10 mouse cellular contexts compared by ENCODE assay signal in the genomic region with DNA sequence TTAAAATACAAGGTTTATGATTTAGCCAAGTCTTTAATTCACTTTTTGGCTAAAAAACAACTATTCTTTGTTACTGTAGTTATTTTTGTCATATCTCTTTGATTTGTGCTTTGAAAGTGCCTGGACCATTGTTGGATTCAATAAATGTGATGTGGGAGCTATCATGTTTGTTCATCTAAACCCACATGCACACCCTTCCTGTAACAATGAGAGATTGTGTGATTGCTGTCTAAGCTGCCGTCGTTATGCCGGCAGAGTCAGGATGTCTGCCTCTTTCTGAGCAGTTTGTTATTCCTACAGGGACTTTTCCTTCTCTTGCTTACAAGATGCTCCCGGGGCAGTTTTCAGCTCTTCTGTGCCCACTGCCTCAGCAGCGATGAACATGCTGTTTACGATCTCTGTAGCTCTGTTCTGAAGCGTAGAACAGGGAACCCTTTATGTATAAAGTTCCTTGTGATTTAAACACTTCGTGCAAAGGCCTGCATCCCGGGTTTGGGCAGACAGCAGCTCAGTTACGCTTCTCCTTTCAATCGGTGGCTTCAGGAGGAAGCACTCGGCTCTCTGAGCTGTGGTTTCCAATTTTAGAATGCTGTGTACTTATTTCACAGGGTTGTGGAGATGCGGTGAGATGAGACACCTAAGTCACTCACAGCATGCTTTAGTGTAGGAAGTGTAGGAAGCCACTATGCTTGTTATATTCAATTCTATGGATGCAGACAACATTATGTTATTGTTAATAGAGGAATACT.
DNase-seq lines count a peak whose midpoint lies in the region; ATAC-seq and TF ChIP-seq lines count a peak whose summit lies in the region.
"Had no signal": no experiment of that assay in that cellular context is flagged by ENCODE, and none has a peak within 500 bp of the region (broad histone marks: within the 10 kb centered on the region; RNA-seq: fewer than 3 reads in every experiment).

No protein-coding gene starts in this region.

- no peak for TF ChIP-seq POLR2A in cortical plate, adult 2 months (IDR thresholded peaks at IDR 0.05; ENCODE audit: extremely low read depth, insufficient read depth, low read length)

- peak overlapping the region; percentile 20; the same call in 1 of the 2 replicates for H3K27ac ChIP-seq in hindbrain, embryonic 13.5 days
- no peak overlapping the region for H3K27ac ChIP-seq in hindbrain, embryonic 12.5 days
- peak overlapping the region; percentile 14; the same call in 1 of the 2 replicates for H3K27ac ChIP-seq in midbrain, postnatal 0 days (ENCODE audit: low read depth, low read length)
- H3K27ac ChIP-seq in midbrain, embryonic 11.5 days (ENCODE audit: low read depth, low read length): no peak overlapping the region
- peak overlapping the region; percentile 32 for H3K27ac ChIP-seq in cortical plate, adult 2 months (ENCODE audit: insufficient read depth, low read length)
- H3K27ac ChIP-seq: heart, embryonic 13.5 days had no signal

- TF ChIP-seq CTCF in midbrain, postnatal 0 days (IDR thresholded peaks at IDR 0.05): no peak
- no peak for TF ChIP-seq CTCF in cortical plate, adult 2 months (IDR thresholded peaks at IDR 0.05; ENCODE audit: extremely low read depth, insufficient read depth, low read length)

- DNase-seq in midbrain, postnatal 0 days (ENCODE audit: low spot score): peak; percentile 8
- no peak for DNase-seq in midbrain, embryonic 11.5 days (ENCODE audit: low spot score, missing footprints)
- peak; percentile 57 for DNase-seq in splenic B cell, adult 2 months (ENCODE audit: low read depth, low spot score)
- no peak for DNase-seq in adrenal gland, adult 2 months
- no peak for DNase-seq in c-Kit-positive CD71-positive TER-119-positive erythroid progenitor cells, embryonic 14.5 days (ENCODE audit: low spot score)
- DNase-seq: adrenal gland, postnatal 36 days had no signal

- H3K4me1 ChIP-seq in hindbrain, embryonic 13.5 days (replicated peaks): peaks cover 2% of the 10 kb centered on the region; the same call in 1 of the 2 replicates
- H3K4me1 ChIP-seq in hindbrain, embryonic 12.5 days: 0 out of 2 replicates have a peak, but pooled peaks cover 5% of the 10 kb centered on the region
- no peaks in the 10 kb centered on the region for H3K4me1 ChIP-seq in midbrain, postnatal 0 days (ENCODE audit: insufficient read depth, low read length)
- H3K4me1 ChIP-seq in midbrain, embryonic 11.5 days (ENCODE audit: control insufficient read depth, insufficient read depth, low read length): no peaks in the 10 kb centered on the region
- 0 out of 2 replicates have a peak, but pooled peaks cover 2% of the 10 kb centered on the region for H3K4me1 ChIP-seq in cortical plate, adult 2 months (ENCODE audit: control insufficient read depth, insufficient read depth, low read length)

- WGBS in hindbrain, embryonic 13.5 days: 67% methylated on average over 13 of the region's 13 CpGs
- WGBS in hindbrain, embryonic 12.5 days: 63% methylated on average over 13 of the region's 13 CpGs
- WGBS in midbrain, postnatal 0 days: 47% methylated on average over 13 of the region's 13 CpGs
- WGBS in midbrain, embryonic 11.5 days: 81% methylated on average over 13 of the region's 13 CpGs

- no peaks in the 10 kb centered on the region for H3K36me3 ChIP-seq in hindbrain, embryonic 13.5 days
- H3K36me3 ChIP-seq in hindbrain, embryonic 12.5 days: no peaks in the 10 kb centered on the region
- 0 out of 2 replicates have a peak, but pooled peaks cover 2% of the 10 kb centered on the region for H3K36me3 ChIP-seq in midbrain, postnatal 0 days (ENCODE audit: insufficient read depth, low read length)
- no peaks in the 10 kb centered on the region for H3K36me3 ChIP-seq in midbrain, embryonic 11.5 days (ENCODE audit: control insufficient read depth, insufficient read depth, low read length)
- H3K36me3 ChIP-seq in splenic B cell, adult 2 months (ENCODE audit: control insufficient read depth, insufficient read depth, low read length, poor library complexity, severe bottlenecking): no peaks in the 10 kb centered on the region
- H3K36me3 ChIP-seq: heart, embryonic 13.5 days had no signal

- H3K9me3 ChIP-seq in hindbrain, embryonic 13.5 days: no peaks in the 10 kb centered on the region
- no peaks in the 10 kb centered on the region for H3K9me3 ChIP-seq in hindbrain, embryonic 12.5 days (replicated peaks)
- H3K9me3 ChIP-seq in midbrain, postnatal 0 days (ENCODE audit: low read length): no peaks in the 10 kb centered on the region
- no peaks in the 10 kb centered on the region for H3K9me3 ChIP-seq in midbrain, embryonic 11.5 days (ENCODE audit: control insufficient read depth, low read length)
- H3K9me3 ChIP-seq: heart, embryonic 13.5 days had no signal

- no peak overlapping the region for H3K9ac ChIP-seq in hindbrain, embryonic 13.5 days
- no peak overlapping the region for H3K9ac ChIP-seq in hindbrain, embryonic 12.5 days
- no peak overlapping the region for H3K9ac ChIP-seq in midbrain, postnatal 0 days (replicated peaks; ENCODE audit: low read length, poor library complexity, severe bottlenecking)
- H3K9ac ChIP-seq in midbrain, embryonic 11.5 days (ENCODE audit: low read length): no peak overlapping the region
- H3K9ac ChIP-seq: heart, embryonic 13.5 days had no signal

- no peak for ATAC-seq in hindbrain, embryonic 13.5 days (ENCODE audit: low FRiP score)
- no peak for ATAC-seq in hindbrain, embryonic 12.5 days (ENCODE audit: low FRiP score)
- no peak for ATAC-seq in midbrain, postnatal 0 days (ENCODE audit: low FRiP score)
- no peak for ATAC-seq in midbrain, embryonic 11.5 days (ENCODE audit: low FRiP score)

- no peak overlapping the region for H3K4me3 ChIP-seq in hindbrain, embryonic 13.5 days
- H3K4me3 ChIP-seq in hindbrain, embryonic 12.5 days: no peak overlapping the region
- no peak overlapping the region for H3K4me3 ChIP-seq in midbrain, postnatal 0 days (ENCODE audit: low read depth, low read length)
- H3K4me3 ChIP-seq in midbrain, embryonic 11.5 days (ENCODE audit: low read depth, low read length): no peak overlapping the region
- H3K4me3 ChIP-seq in cortical plate, adult 2 months (ENCODE audit: insufficient read depth, low read length): no peak overlapping the region
- H3K4me3 ChIP-seq: heart, embryonic 13.5 days had no signal

- H3K4me2 ChIP-seq in hindbrain, embryonic 13.5 days: no peak overlapping the region
- H3K4me2 ChIP-seq in hindbrain, embryonic 12.5 days (replicated peaks): no peak overlapping the region
- H3K4me2 ChIP-seq in midbrain, postnatal 0 days (ENCODE audit: low read depth, low read length, poor library complexity, severe bottlenecking): no peak overlapping the region
- H3K4me2 ChIP-seq in midbrain, embryonic 11.5 days: no peak overlapping the region
- H3K4me2 ChIP-seq: heart, embryonic 13.5 days had no signal

- H3K27me3 ChIP-seq in hindbrain, embryonic 13.5 days: no peaks in the 10 kb centered on the region
- no peaks in the 10 kb centered on the region for H3K27me3 ChIP-seq in hindbrain, embryonic 12.5 days
- no peaks in the 10 kb centered on the region for H3K27me3 ChIP-seq in midbrain, postnatal 0 days (ENCODE audit: insufficient read depth, low read length)
- H3K27me3 ChIP-seq in midbrain, embryonic 11.5 days (ENCODE audit: control insufficient read depth, insufficient read depth, low read length): no peaks in the 10 kb centered on the region
- H3K27me3 ChIP-seq in splenic B cell, adult 2 months (ENCODE audit: control insufficient read depth, insufficient read depth, low read length, poor library complexity, severe bottlenecking): no peaks in the 10 kb centered on the region
- H3K27me3 ChIP-seq: heart, embryonic 13.5 days had no signal

Comparison
In these comparisons a context has a peak if more than half of its experiments do, and no peak if none do; other contexts are left out.
1. H3K27ac ChIP-seq: peak in hindbrain, embryonic 13.5 days (single experiment), midbrain, postnatal 0 days (single experiment) and cortical plate, adult 2 months (single experiment); none in hindbrain, embryonic 12.5 days (single experiment) and midbrain, embryonic 11.5 days (single experiment).
2. DNase-seq: peak in midbrain, postnatal 0 days (single experiment) and splenic B cell, adult 2 months (single experiment); none in midbrain, embryonic 11.5 days (single experiment), adrenal gland, adult 2 months (single experiment) and c-Kit-positive CD71-positive TER-119-positive erythroid progenitor cells, embryonic 14.5 days (single experiment).